Mouse (Mus musculus) thymus, postnatal 10 days (tissue): ENCODE data around the gene Dusp11.
"Not testable (repeated sequence)": the region's sequence is repeated elsewhere in the genome, so short reads cannot be mapped to it uniquely, and the experiment has no call there.

Experiments used
- DNase-seq, 2 experiments: peaks; one replicate each; pipeline ENCODE4 v3.0.0; 2021; ENCODE audit warnings: low spot score in 2 of 2

Dusp11 gene

GRCm38 (mm10) chr6:85895061-85895648, 66.3 kb downstream of the Dusp11 start:
- not testable (repeated sequence) for DNase-seq
